Mouse (Mus musculus) embryonic fibroblast, embryonic 13.5 days (primary cell): ENCODE measurements around the gene Rims3.

Experiments
- CTCF ChIP-seq: IDR thresholded peaks from 2 replicates; pipeline ENCODE4 v1.5.1; 2011; ENCODE audit warnings: mild to moderate bottlenecking, control low read depth, low read length, moderate library complexity, borderline replicate concordance; ENCODE audit not compliant: insufficient read depth
- POLR2A ChIP-seq: IDR thresholded peaks from 2 replicates; pipeline ENCODE4 v1.6.1; 2011; ENCODE audit warnings: low read depth, mild to moderate bottlenecking, control low read depth, low read length, moderate library complexity

DNA sequence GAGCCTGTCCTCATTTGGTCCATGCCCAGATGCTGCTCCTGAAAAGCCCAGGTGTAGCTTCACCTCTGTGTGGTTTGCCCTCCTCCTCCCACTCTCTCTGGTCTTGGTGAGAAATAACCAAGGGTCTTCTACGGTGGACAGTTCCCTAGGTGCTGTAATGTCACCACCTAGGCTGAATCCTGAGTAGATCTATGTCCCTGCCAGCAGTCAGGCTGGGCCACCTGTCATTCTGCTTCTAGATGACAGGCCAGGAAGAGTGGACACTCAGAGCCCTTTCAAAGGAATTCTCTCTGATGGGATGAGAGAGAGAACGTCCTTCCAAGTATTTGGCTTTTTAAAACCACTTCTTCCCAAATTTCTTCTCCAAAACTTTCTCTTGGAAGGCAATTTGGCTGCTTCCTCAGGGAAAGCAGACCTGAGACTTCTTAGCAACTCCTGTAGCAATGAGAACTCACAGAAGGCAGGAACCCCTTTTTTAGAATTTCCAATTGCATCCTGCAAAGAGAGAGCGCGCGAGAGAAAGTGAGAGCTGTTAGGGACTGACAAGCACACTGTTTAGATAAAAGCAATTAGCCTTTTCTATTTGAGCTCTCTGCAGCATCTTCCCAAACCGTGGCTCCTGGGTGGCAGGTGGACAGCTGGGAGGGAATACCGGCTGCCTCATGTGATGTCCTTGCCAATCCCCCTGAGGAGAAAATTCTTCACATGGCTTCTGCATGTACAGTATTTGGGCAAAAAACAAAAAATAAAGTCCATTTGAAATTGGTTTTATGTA, 41.4 kb downstream of the Rims3 start:
- TF ChIP-seq POLR2A = no peak
- TF ChIP-seq CTCF = no peak
